Mouse (Mus musculus) cerebellum, adult 9-10 months (tissue): ENCODE results near the gene Dgkz.

Experiments used
- DNase-seq: peaks from one replicate; pipeline ENCODE4 v3.0.0; 2022

Gene Dgkz

DNA sequence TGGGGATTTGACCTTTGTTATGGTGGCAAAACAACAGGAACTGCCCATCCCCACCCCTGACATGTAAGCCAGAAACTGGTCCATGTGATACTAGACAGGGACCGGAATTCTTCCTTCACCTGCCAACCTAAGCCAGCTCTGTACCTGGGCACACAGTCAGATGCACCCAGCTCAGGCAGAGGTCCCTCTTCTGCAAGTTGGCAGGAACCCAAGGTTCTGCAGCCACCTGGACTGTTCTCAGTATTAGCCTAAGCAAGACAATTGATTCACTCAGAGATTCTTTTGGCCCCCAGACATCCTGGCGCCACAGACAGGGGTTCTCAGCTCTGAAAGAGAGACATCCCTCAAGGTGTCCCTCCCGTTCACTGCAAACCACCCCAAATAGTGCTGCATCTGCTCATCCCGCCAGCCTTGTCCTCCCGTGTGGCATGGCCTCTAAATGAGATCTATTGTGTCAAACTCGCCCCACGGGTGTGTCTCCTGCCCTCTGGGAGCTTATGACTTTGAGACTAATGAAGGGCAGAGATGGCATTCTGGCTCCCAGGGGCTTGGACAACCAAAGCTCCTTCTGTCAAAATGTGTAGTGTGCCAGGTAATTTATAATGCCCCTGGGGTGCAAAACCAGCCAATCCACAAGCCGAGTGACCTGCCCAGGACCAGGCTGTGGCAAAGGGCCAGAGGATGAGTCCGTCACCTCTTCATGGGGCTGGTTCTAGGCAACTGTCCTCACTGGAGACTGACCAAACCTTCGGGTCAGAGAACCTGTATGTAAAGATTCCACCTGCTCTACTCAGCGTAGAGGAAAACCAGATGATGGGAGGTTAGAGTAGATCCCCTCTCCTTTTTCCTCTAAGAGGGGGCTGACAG is 15.9 kb downstream of the Dgkz start:
- DNase-seq = peak; percentile 91

DNA sequence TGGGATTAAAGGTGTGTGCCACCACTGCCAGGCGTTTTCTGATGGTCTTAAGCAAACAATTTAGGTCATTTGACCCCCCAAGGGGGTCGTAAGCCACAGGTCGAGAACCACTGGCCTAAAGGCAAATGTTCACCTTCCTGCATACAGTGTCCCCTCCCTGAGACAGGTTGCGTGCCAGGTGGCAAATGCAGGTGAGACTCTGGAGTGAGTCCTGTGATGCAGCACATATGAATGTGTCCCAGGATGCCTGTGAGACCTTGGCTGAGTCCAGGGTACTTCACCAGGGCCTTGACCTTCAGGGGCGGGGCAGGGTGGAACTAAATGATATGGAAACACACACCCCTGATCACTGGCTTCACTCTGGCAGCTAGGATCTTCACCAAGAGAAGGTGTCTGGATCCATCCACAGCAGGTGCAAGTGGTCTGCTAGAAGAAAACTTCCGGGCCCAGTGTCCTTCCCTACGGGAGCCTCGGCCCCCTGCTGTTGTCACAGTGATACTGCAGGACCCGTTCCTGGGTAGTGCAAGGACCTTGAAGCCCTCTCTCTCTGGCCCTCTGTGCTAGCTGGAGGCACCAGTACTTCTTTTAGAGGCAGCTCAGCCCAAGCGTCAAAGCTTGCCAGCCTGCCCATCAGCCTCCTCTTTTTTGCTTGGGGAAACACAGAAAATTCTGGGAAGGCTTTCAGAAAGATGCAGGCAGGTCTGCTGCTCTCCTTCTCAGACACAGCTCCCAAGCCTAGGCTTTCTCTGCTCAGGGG is 16.8 kb downstream of the Dgkz start:
- DNase-seq = peak; percentile 75

DNA sequence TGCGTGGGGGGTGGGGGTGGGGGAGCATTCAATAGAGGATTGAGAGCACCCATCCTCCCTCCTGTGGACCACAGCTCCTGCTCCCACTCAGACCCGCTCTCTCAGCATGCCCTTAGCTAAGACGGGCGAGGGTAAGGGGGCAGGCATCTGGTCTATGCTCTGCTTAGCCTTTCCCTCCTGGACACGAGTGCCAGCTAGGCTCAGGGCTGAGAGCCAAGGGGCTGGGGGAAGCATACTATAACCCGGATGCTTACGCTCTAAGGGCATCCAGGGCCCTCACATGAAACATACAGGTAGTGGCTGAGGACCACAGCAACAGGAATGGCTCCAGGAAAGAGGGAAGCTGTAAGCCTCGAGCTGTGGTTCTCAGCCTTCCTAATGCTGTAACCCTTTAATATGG is 17.6 kb downstream of the Dgkz start:
- DNase-seq = no peak

DNA sequence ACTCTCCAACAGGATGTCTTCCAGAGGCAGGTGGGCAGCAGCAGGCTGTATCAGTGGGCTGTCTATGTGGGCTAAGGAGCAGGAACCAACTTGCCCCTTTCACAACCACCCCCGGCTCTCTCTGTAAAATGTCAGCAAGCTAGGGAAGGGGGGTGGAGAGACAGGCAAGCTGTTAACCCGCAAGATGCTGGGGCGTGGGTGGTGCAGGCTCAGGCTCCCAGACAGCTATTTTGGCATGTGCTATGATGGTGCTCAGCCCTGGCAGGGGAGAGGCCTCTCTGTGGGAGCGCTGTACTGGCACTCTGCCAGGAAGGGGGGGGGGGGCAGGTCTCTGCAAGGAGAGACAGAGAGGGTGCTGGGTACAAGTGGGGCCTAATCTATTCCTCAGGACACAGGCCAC is 18.6 kb downstream of the Dgkz start:
- DNase-seq = no peak

DNA sequence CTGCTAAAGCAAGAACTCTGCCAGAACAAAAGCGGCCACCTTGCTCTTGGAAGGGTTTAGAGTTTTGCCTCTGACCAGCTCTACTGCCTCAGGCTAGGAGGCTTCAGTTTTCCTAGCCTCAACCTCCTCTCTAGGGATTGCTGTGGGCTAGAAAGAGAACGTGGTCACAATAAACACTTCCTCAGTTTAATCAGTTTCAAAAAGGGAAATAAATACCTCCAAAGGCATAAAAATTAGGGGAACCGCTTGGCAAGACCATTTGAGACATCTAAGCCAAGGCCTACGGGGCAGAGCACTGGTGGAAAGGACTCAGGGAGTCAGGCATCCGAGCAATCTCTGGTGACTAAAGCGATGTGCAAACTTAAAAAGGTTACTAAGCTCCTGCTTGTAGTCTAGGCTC is 19.8 kb downstream of the Dgkz start:
- no peak for DNase-seq

DNA sequence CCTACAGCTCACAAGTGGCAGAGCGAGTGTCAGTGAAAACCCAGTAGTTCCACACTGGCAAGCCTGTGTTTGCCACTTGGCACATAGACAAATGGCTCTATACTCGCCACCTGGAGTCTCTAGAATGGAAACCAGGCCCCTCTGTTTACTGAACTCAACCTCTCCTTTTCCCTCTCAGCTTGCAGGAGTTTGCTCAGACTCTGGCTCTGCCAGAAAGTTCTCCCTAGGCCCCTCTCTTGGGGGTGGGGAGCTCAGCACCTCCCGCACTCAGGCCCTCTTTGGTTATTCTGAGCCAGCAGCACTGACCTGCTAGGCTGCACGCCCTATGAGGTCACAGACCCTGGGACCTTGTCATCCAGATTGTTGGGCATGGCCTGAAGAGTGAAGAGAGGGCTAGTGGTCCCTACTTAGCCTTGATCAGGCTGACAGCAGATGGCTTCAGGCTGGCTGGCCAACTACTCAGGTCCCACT is 20.5 kb downstream of the Dgkz start:
- DNase-seq = no peak

DNA sequence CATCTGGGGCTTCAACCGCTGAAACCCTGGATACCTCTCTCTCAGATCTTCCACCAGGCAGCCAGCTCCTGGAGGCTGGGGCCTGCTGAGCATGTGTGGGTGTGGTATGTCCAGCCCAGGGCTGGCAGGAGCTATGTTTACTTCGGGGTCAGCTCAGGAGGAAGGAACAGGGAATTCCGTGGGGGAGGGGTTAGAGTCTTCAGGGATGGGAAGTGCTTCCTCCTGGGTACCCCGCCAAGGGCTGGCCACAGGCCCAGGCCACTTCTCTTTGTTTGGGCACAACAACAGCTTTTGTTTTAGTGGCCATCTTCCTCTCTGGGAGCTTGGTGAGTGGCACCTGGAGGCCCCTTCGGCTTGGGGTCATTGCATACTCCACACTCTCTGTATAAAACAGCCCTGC is 21.8 kb downstream of the Dgkz start:
- DNase-seq = no peak

DNA sequence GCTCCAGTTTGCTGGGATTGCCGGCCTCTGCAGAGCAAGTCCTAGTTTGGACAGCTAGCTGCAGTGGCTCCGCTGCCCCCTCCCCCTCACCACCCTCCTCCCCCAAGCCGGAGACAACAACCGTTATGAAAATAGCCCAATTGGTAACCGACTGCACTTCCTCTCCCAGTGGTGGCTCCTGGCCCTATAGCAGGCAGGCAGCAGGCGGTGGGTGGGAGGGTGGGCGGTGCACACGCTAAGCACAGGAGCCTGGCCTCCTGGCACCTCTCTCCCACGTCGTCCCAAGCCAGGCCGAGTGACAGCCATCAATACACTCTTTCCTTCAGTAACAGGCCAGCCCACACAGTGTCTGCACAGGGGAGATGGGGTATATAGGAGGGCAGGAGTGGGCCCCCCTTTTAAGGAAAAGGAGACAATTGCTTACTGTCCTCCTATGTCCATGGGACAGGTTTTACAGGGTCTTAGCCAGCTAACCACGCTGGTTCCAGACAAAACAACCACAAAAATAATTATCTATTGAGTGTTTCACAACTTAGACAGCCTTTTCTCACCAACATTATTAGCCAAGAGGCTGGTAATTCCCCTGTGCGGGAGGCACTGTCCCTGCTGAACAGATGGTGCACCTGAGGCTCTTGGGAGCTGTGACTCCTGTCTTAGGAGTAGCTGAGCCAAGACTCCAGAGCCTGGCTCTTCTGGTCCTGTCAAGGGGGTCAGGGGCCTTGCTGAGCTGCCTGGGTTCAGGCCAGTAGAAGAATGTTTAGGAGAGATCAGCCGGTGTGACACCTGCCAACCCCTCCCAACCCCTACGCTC is 25.2 kb downstream of the Dgkz start:
- DNase-seq = peak; percentile 92

DNA sequence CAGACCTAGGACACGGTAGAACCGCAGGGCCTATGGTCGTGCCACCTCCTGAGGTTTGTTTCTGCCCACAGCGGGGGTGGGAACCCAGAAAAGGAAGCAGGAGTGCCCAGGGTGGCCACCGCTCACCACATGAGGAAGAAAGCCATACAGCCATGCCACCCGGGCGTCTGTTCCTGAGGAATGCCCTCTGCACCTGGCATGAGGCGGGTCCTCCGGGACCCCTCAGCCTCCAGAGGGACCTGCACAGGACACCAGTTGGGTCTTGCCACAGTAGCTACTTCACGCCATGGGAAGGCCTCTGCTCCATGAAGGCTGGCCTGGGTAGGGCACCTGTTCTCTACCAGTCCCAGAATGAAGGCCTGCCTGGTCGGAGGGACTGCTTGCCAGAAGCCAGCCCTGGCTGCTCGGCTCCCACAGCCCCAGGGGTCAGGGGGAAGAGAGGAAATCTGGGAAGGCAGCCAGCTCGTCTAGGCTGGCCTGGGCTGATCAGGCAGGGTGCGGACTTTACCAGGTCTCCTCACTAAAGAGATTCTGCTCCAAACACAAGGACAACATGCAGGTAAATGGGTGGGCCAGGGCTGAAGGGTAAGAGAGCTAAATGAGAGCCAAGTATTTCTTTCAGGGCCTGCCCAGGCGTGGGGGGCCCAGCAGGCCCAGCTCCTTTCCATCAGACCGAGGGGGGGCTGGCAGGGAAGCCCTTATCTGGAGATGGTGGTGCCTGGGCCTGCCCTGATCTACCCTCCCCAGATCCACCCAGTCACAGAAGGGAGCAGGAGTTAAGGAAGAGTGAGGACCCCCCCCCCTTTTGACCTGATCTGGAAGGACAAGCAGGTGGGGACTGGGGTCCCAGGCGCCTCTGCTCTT is 26.0 kb downstream of the Dgkz start:
- peak; percentile 84 for DNase-seq

DNA sequence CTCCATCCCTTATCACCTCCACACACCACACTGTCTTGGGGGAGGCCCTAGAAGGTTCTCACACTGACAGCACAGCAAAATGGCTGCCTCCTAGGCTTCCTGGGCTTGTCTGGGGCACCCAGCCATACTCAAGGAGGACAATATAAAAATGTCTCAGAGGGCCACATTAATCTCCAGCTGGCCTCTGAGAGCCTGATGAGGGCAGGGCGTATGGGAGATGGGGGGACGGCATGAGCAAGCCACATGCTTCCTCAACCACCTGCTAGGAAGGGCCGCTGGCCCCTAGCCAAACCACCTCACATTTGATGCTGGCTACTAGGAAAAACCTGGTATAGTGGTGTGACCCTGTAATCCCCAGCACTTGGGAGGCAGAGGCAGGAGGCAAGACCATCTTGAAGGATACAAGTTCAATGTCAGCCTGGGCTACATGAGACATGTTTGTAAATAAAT is 26.8 kb downstream of the Dgkz start:
- DNase-seq = no peak

DNA sequence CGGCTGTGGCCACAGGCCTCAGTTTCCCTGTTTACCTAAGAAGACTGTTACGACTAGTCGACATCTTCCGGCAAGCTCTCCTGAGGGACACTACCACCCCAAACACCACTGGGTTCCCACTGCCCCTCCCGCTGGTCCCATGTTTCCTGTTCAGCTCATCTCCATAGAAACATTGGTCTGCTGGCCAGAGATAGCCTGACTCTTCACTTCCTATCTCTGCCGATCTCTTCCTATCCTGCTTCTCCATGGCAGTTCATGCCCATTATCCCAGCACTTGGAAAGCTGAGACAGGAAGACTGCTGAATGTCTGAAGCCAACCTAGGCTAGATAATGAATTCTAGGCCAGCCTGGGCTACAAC is 27.5 kb downstream of the Dgkz start:
- no peak for DNase-seq

DNA sequence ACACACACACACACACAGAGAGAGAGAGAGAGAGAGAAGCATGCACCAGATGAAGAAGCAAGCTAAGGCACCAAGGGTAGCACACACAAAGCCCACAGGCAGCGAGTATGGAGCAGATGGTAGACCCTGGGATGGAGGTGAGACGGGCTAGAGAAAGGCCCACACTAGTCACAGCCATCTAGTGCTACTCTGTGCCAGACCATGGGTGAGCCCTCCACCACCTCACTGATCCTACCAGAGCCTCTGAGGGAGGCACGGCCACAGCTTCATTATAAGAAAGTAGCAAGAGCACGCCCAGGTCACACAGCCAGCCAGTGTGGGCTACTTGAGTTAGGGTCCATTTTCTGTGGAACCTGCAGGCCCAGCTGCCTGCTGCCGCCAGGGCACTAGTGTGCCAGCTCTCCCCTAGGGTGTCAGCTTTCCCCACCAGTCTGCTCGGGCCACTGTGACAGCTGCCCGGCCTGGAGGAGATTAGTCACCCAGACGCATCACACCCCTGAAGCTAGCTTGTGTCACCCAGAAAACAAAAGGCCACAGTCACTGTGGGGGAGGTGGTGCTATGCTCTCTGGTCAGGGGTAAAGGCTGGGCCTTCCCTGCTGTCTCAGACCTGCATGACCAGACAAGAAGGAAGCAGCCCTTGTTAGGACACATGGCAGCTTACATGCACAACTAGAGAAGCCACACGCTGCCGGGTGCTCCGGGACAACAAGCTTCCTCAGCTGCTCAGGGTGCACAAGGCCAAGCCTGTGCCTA is 28.1 kb downstream of the Dgkz start:
- no peak for DNase-seq

DNA sequence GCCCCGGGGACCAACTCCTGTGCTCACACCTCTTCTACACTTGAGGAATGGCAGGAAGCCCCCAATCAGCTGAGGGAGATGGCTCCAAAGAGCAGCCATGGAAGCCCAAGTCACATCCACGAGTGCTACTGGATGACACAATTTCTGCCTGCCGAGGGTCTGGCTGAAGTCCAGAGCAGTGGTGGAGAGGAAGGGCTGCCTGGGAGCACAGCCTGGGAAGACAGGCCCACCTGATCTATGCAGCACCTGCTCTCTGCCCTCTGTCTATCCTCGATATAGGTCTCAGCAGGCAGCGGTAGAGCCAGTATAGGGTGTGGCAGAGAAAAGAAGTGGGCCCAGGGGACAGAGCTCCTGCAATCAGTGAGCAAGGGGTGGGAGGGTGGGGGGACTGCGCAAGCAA is 28.8 kb downstream of the Dgkz start:
- no peak for DNase-seq

DNA sequence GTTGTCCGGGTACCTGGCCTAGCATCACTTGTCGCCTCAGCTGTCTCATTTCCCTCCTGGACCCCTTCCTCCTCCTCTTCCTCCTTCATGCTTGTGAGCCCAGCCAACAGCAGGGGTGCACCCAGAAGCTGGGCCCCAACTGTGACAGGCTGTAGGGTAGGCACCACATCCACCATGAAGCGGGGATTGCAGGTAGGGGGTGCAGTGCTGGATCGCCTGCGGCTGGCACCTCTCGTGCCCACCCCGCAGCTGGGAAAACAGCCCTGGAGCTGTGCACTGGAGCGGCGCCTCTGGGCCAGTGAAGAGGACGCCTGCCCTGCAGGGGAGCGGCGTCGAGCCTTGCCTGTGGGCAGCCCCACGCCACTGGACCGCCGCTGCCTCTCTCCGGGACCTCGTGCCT is 30.2 kb downstream of the Dgkz start, which contains the start of gene Gm9821:
TSS of gene Gm9821 (plus strand) at position 221 of the 400 bp plus-strand sequence.
- DNase-seq = no peak

DNA sequence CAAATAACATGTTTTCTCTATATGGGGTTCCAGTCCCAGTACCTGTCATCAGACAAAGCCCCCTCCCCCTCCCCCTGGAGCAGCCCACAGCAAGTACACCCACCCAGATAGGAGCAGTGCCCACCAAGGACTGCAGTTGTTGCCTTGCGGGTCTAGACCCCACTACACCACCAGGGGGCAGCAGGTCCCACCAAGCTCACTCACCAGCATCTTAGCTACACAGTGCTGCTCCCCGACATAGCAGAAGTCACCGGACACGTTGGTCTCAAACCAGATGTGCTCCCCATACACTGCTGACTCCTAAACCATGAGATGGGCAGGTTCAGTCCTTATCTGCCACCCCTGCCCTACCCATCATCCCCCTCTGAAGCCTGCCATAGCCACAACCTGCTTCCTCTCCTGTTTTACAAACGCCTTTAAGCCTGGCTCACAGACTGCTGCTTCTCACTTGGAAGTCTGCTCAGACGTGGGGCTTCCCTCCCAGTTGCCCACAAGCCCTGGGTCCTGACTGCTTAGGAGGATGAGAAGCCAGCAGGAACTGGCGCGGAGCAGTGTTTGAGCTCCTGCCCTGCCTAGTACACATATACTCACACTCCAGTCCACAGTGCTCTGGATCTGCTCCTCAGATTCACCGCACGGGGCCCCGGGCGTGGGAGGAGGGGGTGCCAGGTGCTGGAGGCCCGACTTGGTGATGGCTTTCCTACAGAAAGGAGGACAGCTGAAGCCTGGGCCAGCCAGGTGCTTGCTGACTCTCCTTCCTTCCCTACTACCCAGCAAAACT is 31.3 kb downstream of the Dgkz start:
- DNase-seq = peak; percentile 88

DNA sequence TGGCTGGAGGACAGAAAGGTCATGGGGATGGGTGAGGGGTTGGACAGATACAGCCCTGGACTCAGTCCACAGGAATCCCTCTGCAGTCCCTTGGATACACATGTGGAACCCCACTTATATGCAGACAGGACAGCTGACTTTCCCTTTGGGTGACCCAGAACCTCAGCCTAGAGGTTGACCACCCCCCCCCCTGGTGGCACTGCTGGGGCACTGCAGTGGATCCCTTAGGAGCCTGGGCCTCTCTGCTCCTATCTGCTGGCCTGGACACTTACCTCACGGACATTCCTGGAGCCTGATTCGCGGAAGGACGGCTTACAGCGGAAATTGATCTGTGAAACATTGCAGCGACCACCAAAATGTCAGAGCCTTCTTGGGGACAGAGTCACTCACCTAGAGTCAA is 33.3 kb downstream of the Dgkz start:
- DNase-seq = no peak

DNA sequence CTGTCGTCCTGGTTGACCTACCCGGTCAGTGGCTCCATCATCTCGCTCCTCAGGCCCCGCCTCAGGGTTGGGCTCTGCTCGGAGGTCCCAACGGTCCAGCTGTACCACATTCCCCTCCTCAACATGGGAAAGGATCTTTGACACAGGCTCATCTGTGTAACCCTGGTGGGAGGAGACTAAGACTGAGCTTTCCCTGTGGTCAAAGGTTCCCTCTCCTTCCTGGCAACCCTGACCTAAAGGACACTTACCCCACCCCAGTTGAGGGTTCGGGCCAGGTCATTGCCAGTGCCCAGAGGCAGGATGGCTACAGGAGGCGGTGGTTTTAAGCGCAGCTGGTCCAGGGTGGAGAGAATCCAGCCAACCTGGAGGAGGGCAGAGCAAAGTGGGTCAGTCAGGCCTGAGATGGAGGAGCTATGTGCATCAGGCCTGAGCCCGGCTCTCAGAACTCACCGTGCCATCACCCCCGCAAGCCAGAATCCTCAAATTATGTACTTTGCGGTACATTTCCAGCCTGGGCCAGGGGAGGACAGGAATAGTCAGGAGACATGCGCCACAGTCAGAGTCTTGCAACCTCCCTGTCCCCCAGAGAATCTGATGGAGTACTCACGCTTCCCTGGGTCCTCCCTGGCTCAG is 36.2 kb downstream of the Dgkz start:
- no peak for DNase-seq

DNA sequence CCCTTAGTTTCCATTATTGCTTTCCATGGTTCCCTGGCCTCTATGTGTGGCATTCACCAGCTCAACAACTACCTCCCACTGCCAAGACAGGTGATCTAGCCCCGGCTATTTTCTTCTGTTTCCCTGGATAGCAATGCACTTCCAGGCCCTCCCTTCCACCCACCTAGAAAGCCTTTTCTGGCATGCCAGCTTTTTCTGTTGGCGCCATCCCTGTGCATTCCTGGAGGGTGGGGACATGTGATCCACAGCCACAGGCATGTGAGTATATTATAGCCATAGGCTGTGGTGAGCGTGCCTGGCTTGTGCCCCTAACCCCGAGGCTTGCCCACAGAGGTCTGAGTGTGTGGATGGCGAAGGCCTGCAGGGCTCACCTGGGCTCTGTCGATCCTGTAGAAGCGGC is 39.5 kb downstream of the Dgkz start:
- peak; percentile 46 for DNase-seq

DNA sequence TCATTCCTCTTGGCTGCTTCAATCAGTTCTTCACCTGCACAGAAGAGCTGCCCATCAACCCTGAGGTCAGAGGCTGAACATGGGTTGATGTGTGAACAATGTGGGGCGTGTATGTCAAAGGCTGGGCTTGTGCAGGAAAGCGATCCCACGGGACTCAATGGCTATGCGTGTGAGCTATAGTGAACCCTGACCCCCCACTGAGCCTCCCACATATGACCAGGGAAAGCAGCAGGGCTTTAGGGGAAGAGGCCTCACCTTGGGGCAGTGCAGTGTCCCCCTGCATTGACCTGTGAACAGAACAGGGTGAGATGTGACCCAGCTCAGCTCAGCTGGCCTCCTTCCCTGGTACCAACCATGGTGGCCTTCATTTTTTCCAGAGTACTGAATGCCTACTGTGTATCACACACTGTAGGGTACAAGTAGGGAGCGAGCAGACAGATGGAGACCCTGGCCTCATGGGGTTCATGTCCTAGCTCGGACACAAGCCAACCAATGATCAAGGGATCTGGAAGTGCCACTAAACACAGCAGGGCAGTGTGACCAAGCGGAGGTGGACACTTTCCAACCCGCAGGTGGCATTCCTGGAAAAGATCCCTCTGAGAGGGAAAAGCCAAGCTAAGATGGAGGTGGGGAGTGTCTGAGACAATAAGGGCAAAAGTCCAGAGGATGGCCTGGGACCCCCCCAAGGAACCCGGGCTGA is 40.7 kb downstream of the Dgkz start:
- DNase-seq = peak; percentile 83
